In genomic region chr7:30231328-30231668, GRCm38 (mm10) we compare ENCODE assay signal across 9 mouse cellular contexts. TPM values are rescaled to one million over a fixed set of nuclear protein-coding genes. Genes with fewer than 3 reads are reported as not detected.
A peak's percentile ranks its signal among the peaks of the same experiment; 100 is the strongest.
DNase-seq lines count a peak whose midpoint lies in the region; ATAC-seq and TF ChIP-seq lines count a peak whose summit lies in the region.
"Had no signal": no experiment of that assay in that cellular context is flagged by ENCODE, and none has a peak within 500 bp of the region (broad histone marks: within the 10 kb centered on the region; RNA-seq: fewer than 3 reads in every experiment).

No protein-coding gene starts in this region.

- no peak for TF ChIP-seq EP300 in ES-Bruce4 (IDR thresholded peaks at IDR 0.05; ENCODE audit: insufficient read depth, low read depth, low read length)

- H3K4me2 ChIP-seq in heart, embryonic 12.5 days: peak overlapping the region; percentile 86
- peak overlapping the region; percentile 64 for H3K4me2 ChIP-seq in forebrain, postnatal 0 days (ENCODE audit: low read depth)

- H3K4me1 ChIP-seq in heart, embryonic 12.5 days (replicated peaks): peaks cover 19% of the 10 kb centered on the region
- no peaks in the 10 kb centered on the region for H3K4me1 ChIP-seq in ES-Bruce4 (ENCODE audit: control insufficient read depth, insufficient read depth, low read length)
- 0 out of 2 replicates have a peak, but pooled peaks cover 5% of the 10 kb centered on the region for H3K4me1 ChIP-seq in forebrain, postnatal 0 days (ENCODE audit: insufficient read depth)

- no peak for TF ChIP-seq POLR2A in ES-Bruce4 (IDR thresholded peaks at IDR 0.05; ENCODE audit: insufficient read depth, low read length)

- H3K4me3 ChIP-seq in heart, embryonic 12.5 days: peak overlapping the region; percentile 89
- H3K4me3 ChIP-seq in ES-Bruce4 (ENCODE audit: low read depth, low read length): peak overlapping the region; percentile 92
- H3K4me3 ChIP-seq in forebrain, postnatal 0 days (ENCODE audit: low read depth, low read length): peak overlapping the region; percentile 69
- H3K4me3 ChIP-seq in macrophage (ENCODE audit: inconsistent target): peak overlapping the region; percentile 97

- no peak for DNase-seq in heart, adult 18-20 months
- DNase-seq in forebrain, postnatal 0 days: no peak
- DNase-seq in Muller cell, postnatal 12 days (ENCODE audit: inconsistent ontology term): no peak
- DNase-seq in urinary bladder, postnatal 10 days (ENCODE audit: low spot score): no peak
- DNase-seq in adrenal gland, adult 8-10 months: no peak

- H3K36me3 ChIP-seq in heart, embryonic 12.5 days: peaks cover 50% of the 10 kb centered on the region
- H3K36me3 ChIP-seq in ES-Bruce4 (ENCODE audit: control insufficient read depth, insufficient read depth, low read length, poor library complexity, severe bottlenecking) (no peaks in the 10 kb centered on the region), macrophage (ENCODE audit: inconsistent target) (peaks cover 17% of the 10 kb centered on the region)
- peaks cover 36% of the 10 kb centered on the region for H3K36me3 ChIP-seq in forebrain, postnatal 0 days (ENCODE audit: insufficient read depth)

- WGBS in heart, embryonic 12.5 days: under 1% methylated on average over 16 of the region's 16 CpGs
- WGBS in forebrain, postnatal 0 days: 0% methylated on average over 16 of the region's 16 CpGs
- WGBS in macrophage (ENCODE audit: missing documents): 0% methylated on average over 16 of the region's 16 CpGs

- no peaks in the 10 kb centered on the region for H3K9me3 ChIP-seq in heart, embryonic 12.5 days (replicated peaks)
- no peaks in the 10 kb centered on the region for H3K9me3 ChIP-seq in ES-Bruce4 (replicated peaks; ENCODE audit: control insufficient read depth, insufficient read depth, low read length, poor library complexity, severe bottlenecking)
- no peaks in the 10 kb centered on the region for H3K9me3 ChIP-seq in forebrain, postnatal 0 days (ENCODE audit: low read length)

- ATAC-seq in heart, embryonic 12.5 days (ENCODE audit: insufficient number of reproducible peaks, low FRiP score): peak; percentile 1; the same call in 1 of the 2 replicates
- ATAC-seq in forebrain, postnatal 0 days: no peak; the same call in 1 of the 2 replicates

- no peak for TF ChIP-seq CTCF in ES-Bruce4 (IDR thresholded peaks at IDR 0.05; ENCODE audit: low read depth, low read length)
- TF ChIP-seq CTCF in forebrain, postnatal 0 days (IDR thresholded peaks at IDR 0.05; ENCODE audit: low read depth): no peak

- H3K27me3 ChIP-seq in heart, embryonic 12.5 days (replicated peaks): no peaks in the 10 kb centered on the region
- no peaks in the 10 kb centered on the region for H3K27me3 ChIP-seq in ES-Bruce4 (ENCODE audit: control insufficient read depth, insufficient read depth, low read length, poor library complexity, severe bottlenecking)
- no peaks in the 10 kb centered on the region for H3K27me3 ChIP-seq in forebrain, postnatal 0 days (ENCODE audit: insufficient read depth, low read length)

- peaks cover 17% of the 10 kb centered on the region for H3K79me2 ChIP-seq in macrophage (ENCODE audit: inconsistent target)

- peak overlapping the region; percentile 57 for H3K27ac ChIP-seq in heart, embryonic 12.5 days (ENCODE audit: poor library complexity, severe bottlenecking)
- H3K27ac ChIP-seq in ES-Bruce4 (ENCODE audit: insufficient read depth, low read length) (no peak overlapping the region), macrophage (peak overlapping the region; percentile 24)
- H3K27ac ChIP-seq in forebrain, postnatal 0 days (ENCODE audit: low read depth, low read length): peak overlapping the region; percentile 97

- H3K9ac ChIP-seq in heart, embryonic 12.5 days: peak overlapping the region; percentile 79
- peak overlapping the region; percentile 55 for H3K9ac ChIP-seq in ES-Bruce4 (ENCODE audit: low read depth, poor library complexity, severe bottlenecking)
- peak overlapping the region; percentile 67 for H3K9ac ChIP-seq in forebrain, postnatal 0 days

RNA-seq across cellular contexts. Expression of gene Polr2i, which starts 0.5 kb away (rescaled TPM):
- polyA plus RNA-seq in heart, embryonic 12.5 days (2016; fragmentation: Nextera tagmentation; extraction: Ambion mirVana): 101 and 105 TPM in 2 replicates
- 10 to 100 TPM; 51.1 to 53.7 TPM for total RNA-seq in heart, adult 18-20 months (2021)
- polyA plus RNA-seq in ES-Bruce4 (2011; ENCODE audit: insufficient read depth, insufficient read length, low read depth, missing spikeins): 58.7 and 65.4 TPM in 2 replicates
- 71.0 and 80.9 TPM in 2 replicates for total RNA-seq in forebrain, postnatal 0 days (2014; rRNA removed)
- 186 and 247 TPM in 2 replicates for polyA plus RNA-seq in forebrain, postnatal 0 days (2015; fragmentation: Nextera tagmentation; extraction: Ambion mirVana)
- 10 to 100 TPM in 17 of 26 experiments, 1 to 10 TPM in 8, not detected in 1; 2.6 to 46.5 (median 17.4) TPM for total RNA-seq in macrophage (2018; cell fraction: chromatin; rRNA removed)
- 10 to 100 TPM; 26.6 to 73.8 (median 46.9) TPM for total RNA-seq in macrophage (2018; cell fraction: cytosol; rRNA removed)
- 10 to 100 TPM in 20 of 26 experiments, 1 to 10 TPM in 6; 3.6 to 36.2 (median 18.9) TPM for total RNA-seq in macrophage (2018; cell fraction: nucleus; rRNA removed)
- polyA plus RNA-seq in macrophage (2018): 34.2 to 47.5 TPM (median 41.3 TPM) in 3 replicates
- total RNA-seq in adrenal gland, adult 8-10 months (2022): 10 to 100 TPM; 62.8 to 93.8 (median 72.7) TPM

RNA-seq across cellular contexts. Expression of gene Tbcb, which starts 0.8 kb away (rescaled TPM):
- 155 and 162 TPM in 2 replicates for polyA plus RNA-seq in heart, embryonic 12.5 days (2016; fragmentation: Nextera tagmentation; extraction: Ambion mirVana)
- 10 to 100 TPM; 57.8 to 68.2 TPM for total RNA-seq in heart, adult 18-20 months (2021)
- 86.6 and 90.0 TPM in 2 replicates for polyA plus RNA-seq in ES-Bruce4 (2011; ENCODE audit: insufficient read depth, insufficient read length, low read depth, missing spikeins)
- total RNA-seq in forebrain, postnatal 0 days (2014; rRNA removed): 151 and 204 TPM in 2 replicates
- polyA plus RNA-seq in forebrain, postnatal 0 days (2015; fragmentation: Nextera tagmentation; extraction: Ambion mirVana): 475 and 558 TPM in 2 replicates
- total RNA-seq in macrophage (2018; cell fraction: chromatin; rRNA removed): 10 to 100 TPM in 16 of 26 experiments, 1 to 10 TPM in 10; 1.5 to 38.8 (median 16.7) TPM
- total RNA-seq in macrophage (2018; cell fraction: cytosol; rRNA removed): 100 to 1,000 TPM; 112 to 180 (median 145) TPM
- total RNA-seq in macrophage (2018; cell fraction: nucleus; rRNA removed): 10 to 100 TPM; 21.5 to 67.9 (median 38.3) TPM
- polyA plus RNA-seq in macrophage (2018): 57.6 to 136 TPM (median 89.3 TPM) in 3 replicates
- total RNA-seq in adrenal gland, adult 8-10 months (2022): 100 to 1,000 TPM; 102 to 119 (median 108) TPM

RNA-seq across cellular contexts. Expression of gene Ovol3, which starts 4.2 kb away (rescaled TPM):
- not detected in 2 replicates for polyA plus RNA-seq in heart, embryonic 12.5 days (2016; fragmentation: Nextera tagmentation; extraction: Ambion mirVana)
- total RNA-seq in heart, adult 18-20 months (2021): not detected
- polyA plus RNA-seq in ES-Bruce4 (2011; ENCODE audit: insufficient read depth, insufficient read length, low read depth, missing spikeins) (not detected in 2 replicates), macrophage (2018) (not detected in 3 replicates)
- not detected in 2 replicates for total RNA-seq in forebrain, postnatal 0 days (2014; rRNA removed)
- not detected in 2 replicates for polyA plus RNA-seq in forebrain, postnatal 0 days (2015; fragmentation: Nextera tagmentation; extraction: Ambion mirVana)
- total RNA-seq in macrophage (2018; cell fraction: chromatin; rRNA removed): not detected
- total RNA-seq in macrophage (2018; cell fraction: cytosol; rRNA removed): not detected
- not detected for total RNA-seq in macrophage (2018; cell fraction: nucleus; rRNA removed)
- not detected for total RNA-seq in adrenal gland, adult 8-10 months (2022)
- total RNA-seq: hematopoietic stem cell, adult 5-6 weeks had no signal

RNA-seq across cellular contexts. Expression of gene Capns1, which starts 32.7 kb away (rescaled TPM):
- 77.0 and 83.4 TPM in 2 replicates for polyA plus RNA-seq in heart, embryonic 12.5 days (2016; fragmentation: Nextera tagmentation; extraction: Ambion mirVana)
- total RNA-seq in heart, adult 18-20 months (2021): 100 to 1,000 TPM; 277 to 293 TPM
- polyA plus RNA-seq in ES-Bruce4 (2011; ENCODE audit: insufficient read depth, insufficient read length, low read depth, missing spikeins): 359 and 396 TPM in 2 replicates
- 162 and 176 TPM in 2 replicates for total RNA-seq in forebrain, postnatal 0 days (2014; rRNA removed)
- 59.3 and 65.9 TPM in 2 replicates for polyA plus RNA-seq in forebrain, postnatal 0 days (2015; fragmentation: Nextera tagmentation; extraction: Ambion mirVana)
- 100 to 1,000 TPM in 25 of 26 experiments, 10 to 100 TPM in 1; 99.7 to 322 (median 185) TPM for total RNA-seq in macrophage (2018; cell fraction: chromatin; rRNA removed)
- 100 to 1,000 TPM; 349 to 440 (median 399) TPM for total RNA-seq in macrophage (2018; cell fraction: cytosol; rRNA removed)
- 100 to 1,000 TPM in 25 of 26 experiments, 10 to 100 TPM in 1; 83.3 to 219 (median 154) TPM for total RNA-seq in macrophage (2018; cell fraction: nucleus; rRNA removed)
- 404 to 602 TPM (median 510 TPM) in 3 replicates for polyA plus RNA-seq in macrophage (2018)
- total RNA-seq in adrenal gland, adult 8-10 months (2022): 100 to 1,000 TPM; 562 to 740 (median 679) TPM

RNA-seq across cellular contexts. Expression of gene Cox7a1, which starts 47.4 kb away (rescaled TPM):
- 300 and 306 TPM in 2 replicates for polyA plus RNA-seq in heart, embryonic 12.5 days (2016; fragmentation: Nextera tagmentation; extraction: Ambion mirVana)
- 1,000 to 10,000 TPM; 2,821 to 3,018 TPM for total RNA-seq in heart, adult 18-20 months (2021)
- polyA plus RNA-seq in ES-Bruce4 (2011; ENCODE audit: insufficient read depth, insufficient read length, low read depth, missing spikeins) (21.7 and 21.8 TPM in 2 replicates), macrophage (2018) (6.1 to 9.1 TPM (median 8.4 TPM) in 3 replicates)
- total RNA-seq in forebrain, postnatal 0 days (2014; rRNA removed): 1.4 and 1.9 TPM in 2 replicates
- 4.3 and 4.9 TPM in 2 replicates for polyA plus RNA-seq in forebrain, postnatal 0 days (2015; fragmentation: Nextera tagmentation; extraction: Ambion mirVana)
- not detected for total RNA-seq in macrophage (2018; cell fraction: chromatin; rRNA removed)
- total RNA-seq in macrophage (2018; cell fraction: cytosol; rRNA removed): 10 to 100 TPM in 13 of 26 experiments, 1 to 10 TPM in 13; 1.6 to 20.9 (median 9.1) TPM
- total RNA-seq in macrophage (2018; cell fraction: nucleus; rRNA removed): 1 to 10 TPM in 2 of 26 experiments, not detected in 24; 4.7 to 5.4 TPM
- total RNA-seq in adrenal gland, adult 8-10 months (2022): 100 to 1,000 TPM in 3 of 4 experiments, 10 to 100 TPM in 1; 65.3 to 235 (median 137) TPM
- total RNA-seq: hematopoietic stem cell, adult 5-6 weeks had no signal
